Mouse (Mus musculus) MEL (cell line): ENCODE data around the gene Rplp0.

ENCODE experiments used
- CTCF ChIP-seq, 3 experiments: IDR thresholded peaks in 2 of 3; conservative IDR thresholded peaks in 1 of 3; 2 replicates each; pipeline ENCODE4 v1.5.1; 2011 to 2012; ENCODE audit warnings: low read length in 3 of 3, low read depth in 2 of 3, mild to moderate bottlenecking in 2 of 3, improper control_type of control experiment in 1 of 3, inconsistent platforms in 1 of 3, mixed read lengths in 1 of 3, moderate library complexity in 1 of 3; ENCODE audit not compliant: control insufficient read depth in 1 of 3, insufficient read depth in 1 of 3, poor library complexity in 1 of 3, severe bottlenecking in 1 of 3
- GATA1 ChIP-seq: IDR thresholded peaks from 2 replicates; pipeline ENCODE4 v1.6.1; 2011; ENCODE audit warnings: low read depth, low read length, improper control_type of control experiment
- NELFE ChIP-seq: IDR thresholded peaks from 2 replicates; pipeline ENCODE4 v1.6.1; 2011; ENCODE audit warnings: low read depth, low read length, improper control_type of control experiment
- POLR2A ChIP-seq, 2 experiments: IDR thresholded peaks; 2 replicates each; pipeline ENCODE4 v1.6.1; 2011 to 2012; ENCODE audit warnings: low read length in 2 of 2, mild to moderate bottlenecking in 2 of 2, control low read depth in 1 of 2, improper control_type of control experiment in 1 of 2, low read depth in 1 of 2, moderate library complexity in 1 of 2; ENCODE audit not compliant: control insufficient read depth in 1 of 2, insufficient read depth in 1 of 2, poor library complexity in 1 of 2
- SMC3 ChIP-seq: IDR thresholded peaks from 2 replicates; pipeline ENCODE4 v1.6.1; 2011; ENCODE audit warnings: low read depth, low read length, improper control_type of control experiment
- TAL1 ChIP-seq: IDR thresholded peaks from 2 replicates; pipeline ENCODE4 v1.6.1; 2012; ENCODE audit warnings: mild to moderate bottlenecking, inconsistent platforms, low read length, moderate library complexity, mixed read lengths
- ZC3H11A ChIP-seq: IDR thresholded peaks from 2 replicates; pipeline ENCODE4 v1.6.1; 2012; ENCODE audit warnings: low read depth, mild to moderate bottlenecking, inconsistent platforms, low read length, improper control_type of control experiment

DNA sequence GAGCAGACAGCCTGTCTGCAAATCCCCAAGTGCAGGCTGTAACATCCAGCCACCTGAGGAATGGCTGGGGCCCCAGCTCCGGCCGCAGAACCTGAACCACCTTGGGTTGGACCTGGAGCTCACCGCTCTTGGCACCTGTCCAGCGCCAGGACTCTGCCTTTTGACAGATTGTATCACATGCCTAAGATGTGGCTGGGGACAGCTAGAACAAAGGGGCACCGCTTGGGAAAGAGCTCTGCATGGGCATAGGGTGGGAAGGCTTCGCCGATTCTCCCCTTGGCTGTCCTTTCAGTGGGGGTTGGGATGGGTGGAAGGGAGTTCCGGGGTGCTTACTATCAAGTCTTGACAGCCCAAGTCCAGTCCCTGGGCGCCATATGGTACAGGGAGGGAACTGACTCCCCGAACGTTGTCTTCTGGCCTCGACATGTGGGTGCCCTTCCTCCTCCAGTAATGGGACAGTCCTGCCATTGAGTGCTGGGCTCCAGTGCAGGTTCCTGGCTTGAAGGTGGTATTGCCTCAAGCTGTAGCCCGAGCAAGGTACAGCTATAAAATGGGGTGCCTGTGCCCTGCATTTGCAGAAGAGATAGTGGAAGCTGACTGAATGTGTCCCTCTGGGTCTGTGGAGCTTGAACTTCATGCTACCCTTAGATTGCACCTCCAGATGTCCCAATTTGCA lies 21.1 kb upstream of the Rplp0 start:
- no peak for TF ChIP-seq ZC3H11A
- TF ChIP-seq CTCF (IDR thresholded peaks at IDR 0.05 in 2 of 3, conservative IDR thresholded peaks at IDR 0.05 in 1 of 3; ENCODE audit: control insufficient read depth in 1 of 3, insufficient read depth in 1 of 3, low read depth in 2 of 3, low read length in 3 of 3, poor library complexity in 1 of 3, severe bottlenecking in 1 of 3), result no peak
- no peak for TF ChIP-seq GATA1
- no peak for TF ChIP-seq SMC3
- TF ChIP-seq TAL1, result no peak
- TF ChIP-seq NELFE, result no peak
- no peak for TF ChIP-seq POLR2A (IDR thresholded peaks at IDR 0.05; ENCODE audit: control insufficient read depth in 1 of 2, insufficient read depth in 1 of 2, low read depth in 1 of 2, low read length in 2 of 2, poor library complexity in 1 of 2)
